Mouse (Mus musculus) right cerebral cortex, postnatal 4 days (tissue): ENCODE measurements around the gene Amer2.
"Not testable (repeated sequence)": the region's sequence is repeated elsewhere in the genome, so short reads cannot be mapped to it uniquely, and the experiment has no call there.

Experiments
- DNase-seq: peaks from one replicate; pipeline ENCODE4 v3.0.0-alpha.2; 2022

The Amer2 gene

GRCm38 (mm10) chr14:60372821-60373309, at the start of gene Amer2:
Gene Amer2, plus strand, starts transcription at chr14:60373259.
- no peak for DNase-seq

GRCm38 (mm10) chr14:60340001-60340400, 33.1 kb upstream of the Amer2 start:
- DNase-seq = not testable (repeated sequence)

- no peak for DNase-seq
Observed at GRCm38 (mm10) chr14:60340570-60340969, 32.5 kb upstream of the Amer2 start.

- DNase-seq = no peak
Observed at GRCm38 (mm10) chr14:60345326-60345876, 27.7 kb upstream of the Amer2 start.

- DNase-seq = no peak
Observed at GRCm38 (mm10) chr14:60358347-60358746, 14.7 kb upstream of the Amer2 start.

GRCm38 (mm10) chr14:60361380-60362212, 11.5 kb upstream of the Amer2 start:
- no peak for DNase-seq

GRCm38 (mm10) chr14:60366729-60367128, 6.3 kb upstream of the Amer2 start:
- DNase-seq = no peak

GRCm38 (mm10) chr14:60368769-60369666, 4.0 kb upstream of the Amer2 start:
- DNase-seq = no peak

GRCm38 (mm10) chr14:60369667-60370315, 3.3 kb upstream of the Amer2 start:
- DNase-seq = no peak

GRCm38 (mm10) chr14:60377107-60377506, 4.0 kb downstream of the Amer2 start:
- no peak for DNase-seq

GRCm38 (mm10) chr14:60377546-60377945, 4.5 kb downstream of the Amer2 start:
- DNase-seq = peak; percentile 57

- DNase-seq = peak; percentile 89
Observed at GRCm38 (mm10) chr14:60378057-60378565, 5.1 kb downstream of the Amer2 start.

- DNase-seq = peak; percentile 59
Observed at GRCm38 (mm10) chr14:60378566-60379322, 5.7 kb downstream of the Amer2 start.

- peak; percentile 26 for DNase-seq
Observed at GRCm38 (mm10) chr14:60379323-60379957, 6.4 kb downstream of the Amer2 start.

GRCm38 (mm10) chr14:60379958-60380330, 6.9 kb downstream of the Amer2 start:
- DNase-seq = no peak

- no peak for DNase-seq
Observed at GRCm38 (mm10) chr14:60381671-60382070, 8.6 kb downstream of the Amer2 start.

- no peak for DNase-seq
Observed at GRCm38 (mm10) chr14:60383816-60384215, 10.8 kb downstream of the Amer2 start.

- DNase-seq = no peak
Observed at GRCm38 (mm10) chr14:60384269-60384668, 11.2 kb downstream of the Amer2 start.

- no peak for DNase-seq
Observed at GRCm38 (mm10) chr14:60385079-60385643, 12.1 kb downstream of the Amer2 start.

GRCm38 (mm10) chr14:60386591-60387501, 13.8 kb downstream of the Amer2 start:
- no peak for DNase-seq
